Mouse (Mus musculus) cerebellum, postnatal 4 days (tissue): ENCODE measurements around the gene 2900092C05Rik.
A peak's percentile ranks its signal among the peaks of the same experiment; 100 is the strongest.

Source experiments
- DNase-seq, 2 experiments: peaks; one replicate each; pipeline ENCODE4 v3.0.0; 2022; ENCODE audit warnings: low spot score in 2 of 2, mixed read lengths in 1 of 2

2900092C05Rik gene

GRCm38 (mm10) chr7:12512217-12512616, at the start of gene 2900092C05Rik:
Gene 2900092C05Rik, plus strand, starts transcription at chr7:12512517.
- no peak for DNase-seq

GRCm38 (mm10) chr7:12478158-12479008, 33.9 kb upstream of the 2900092C05Rik start, which contains the start of gene Zfp606:
Gene Zfp606, plus strand, starts transcription at chr7:12478293.
- peak; percentile 52 to 79 for DNase-seq

GRCm38 (mm10) chr7:12479009-12479346, 33.3 kb upstream of the 2900092C05Rik start:
- DNase-seq, result no peak

- no peak for DNase-seq
Measured at GRCm38 (mm10) chr7:12479525-12479924, 32.8 kb upstream of the 2900092C05Rik start.

- DNase-seq, result no peak
Measured at GRCm38 (mm10) chr7:12483771-12484170, 28.5 kb upstream of the 2900092C05Rik start.

- DNase-seq, result no peak
Measured at GRCm38 (mm10) chr7:12485956-12486355, 26.4 kb upstream of the 2900092C05Rik start.

- no peak for DNase-seq
Measured at GRCm38 (mm10) chr7:12486691-12487090, 25.6 kb upstream of the 2900092C05Rik start.

GRCm38 (mm10) chr7:12510913-12511312, 1.4 kb upstream of the 2900092C05Rik start:
- no peak for DNase-seq
